Mouse (Mus musculus): ENCODE measurements around the gene Mta3. TPM values are rescaled to one million over a fixed set of nuclear protein-coding genes. Genes with fewer than 3 reads are reported as not detected.

The Mta3 gene
- polyA plus RNA-seq, 2 experiments, result 43.1 to 47.8 TPM

DNA sequence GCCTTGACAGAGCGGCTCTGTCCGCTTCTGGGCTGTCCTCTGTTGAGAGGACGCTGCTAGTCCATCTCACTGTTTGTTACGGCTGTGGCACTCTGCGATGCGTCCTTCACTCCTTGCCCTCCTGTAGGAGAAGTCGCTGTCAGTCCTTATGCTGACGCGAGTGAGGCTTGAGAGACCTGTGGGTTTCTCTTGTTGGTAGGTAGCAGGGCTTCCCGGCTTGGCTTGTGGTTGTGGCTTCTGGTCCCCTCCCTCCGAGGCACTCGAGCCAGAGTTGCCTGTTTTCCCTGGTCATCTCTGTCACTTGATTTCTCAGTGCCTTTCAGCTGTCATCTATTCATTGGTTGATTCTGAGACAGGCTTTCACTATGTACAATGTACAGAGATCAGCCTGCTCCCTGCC is 14.5 kb downstream of the Mta3 start:
- no peak for TF ChIP-seq POLR2A (IDR thresholded peaks at IDR 0.05; ENCODE audit: borderline replicate concordance, extremely low read depth, insufficient read depth, insufficient read length)
- 88% methylated on average over 12 of the region's 12 CpGs for WGBS
- Histone ChIP-seq H3K27ac (replicated peaks; ENCODE audit: low read depth, low read length) (no peak overlapping the region), H3K27me3 (ENCODE audit: control insufficient read depth, insufficient read depth, low read length) (no peaks in the 10 kb centered on the region), H3K36me3 (ENCODE audit: control insufficient read depth, insufficient read depth, low read length) (peaks cover 40% of the 10 kb centered on the region), H3K9me3 (ENCODE audit: control insufficient read depth, low read length) (peaks cover 8% of the 10 kb centered on the region), H3K4me1 (ENCODE audit: control insufficient read depth, insufficient read depth, low read length) (no peaks in the 10 kb centered on the region), H3K4me2 (replicated peaks; ENCODE audit: low read depth, low read length, severe bottlenecking) (no peak overlapping the region), H3K4me3 (replicated peaks; ENCODE audit: low read length) (no peak overlapping the region), H3K9ac (ENCODE audit: low read depth, low read length, severe bottlenecking) (no peak overlapping the region)
- DNase-seq (ENCODE audit: low spot score), result no peak
- ATAC-seq (ENCODE audit: low FRiP score, low read depth), result no peak

DNA sequence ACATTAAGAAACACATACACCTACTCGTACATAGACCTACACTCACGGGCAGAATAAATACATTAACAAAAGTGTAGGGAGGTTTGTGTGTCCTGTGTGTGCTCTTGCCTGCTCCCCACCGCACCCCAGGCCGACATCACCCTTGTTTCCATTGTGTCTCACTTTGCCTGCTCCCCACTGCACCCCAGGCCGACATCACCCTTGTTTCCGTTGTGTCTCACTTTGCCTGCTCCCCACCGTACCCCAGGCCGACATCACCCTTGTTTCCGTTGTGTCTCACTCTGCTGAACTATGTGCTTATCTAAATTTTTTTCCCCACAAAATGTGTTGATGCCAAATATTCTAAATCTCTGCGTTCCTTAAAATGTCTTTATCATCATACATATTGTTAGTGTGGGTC is 15.2 kb downstream of the Mta3 start:
- no peak overlapping the region for H3K4me3 ChIP-seq (replicated peaks; ENCODE audit: low read length)
- peaks cover 38% of the 10 kb centered on the region for H3K36me3 ChIP-seq (ENCODE audit: control insufficient read depth, insufficient read depth, low read length)
- no peaks in the 10 kb centered on the region for H3K4me1 ChIP-seq (ENCODE audit: control insufficient read depth, insufficient read depth, low read length)
- H3K27me3 ChIP-seq (ENCODE audit: control insufficient read depth, insufficient read depth, low read length), result no peaks in the 10 kb centered on the region
- H3K9ac ChIP-seq (ENCODE audit: low read depth, low read length, severe bottlenecking), result no peak overlapping the region
- H3K9me3 ChIP-seq (ENCODE audit: control insufficient read depth, low read length), result peaks cover 7% of the 10 kb centered on the region
- ATAC-seq (ENCODE audit: low FRiP score, low read depth) (no peak), DNase-seq (ENCODE audit: low spot score) (no peak)
- no peak for TF ChIP-seq POLR2A (IDR thresholded peaks at IDR 0.05; ENCODE audit: borderline replicate concordance, extremely low read depth, insufficient read depth, insufficient read length)
- no peak overlapping the region for H3K27ac ChIP-seq (replicated peaks; ENCODE audit: low read depth, low read length)
- no peak overlapping the region for H3K4me2 ChIP-seq (replicated peaks; ENCODE audit: low read depth, low read length, severe bottlenecking)
- WGBS, result 89% methylated on average over 10 of the region's 10 CpGs

DNA sequence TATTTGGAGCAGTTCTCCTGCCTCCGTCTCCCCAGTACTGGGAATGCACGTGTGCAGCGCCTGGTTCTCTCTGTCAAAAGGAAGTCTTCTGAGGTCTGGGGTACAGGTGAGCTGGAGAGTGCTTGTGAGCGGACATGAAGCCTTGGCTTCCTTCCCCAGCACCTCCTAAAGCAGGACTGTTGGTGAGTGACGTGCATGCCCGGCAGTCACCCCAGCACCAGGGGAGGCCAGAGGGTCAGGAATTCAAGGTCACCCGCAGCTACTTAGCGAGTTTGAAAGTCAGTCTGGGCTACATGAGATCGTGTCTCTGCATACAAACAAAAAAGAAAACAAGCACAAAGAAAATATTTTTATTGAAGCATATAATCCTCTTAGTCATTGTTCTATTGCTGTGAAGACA is 17.1 kb downstream of the Mta3 start:
- Histone ChIP-seq H3K36me3 (ENCODE audit: control insufficient read depth, insufficient read depth, low read length) (peaks cover 28% of the 10 kb centered on the region), H3K4me2 (replicated peaks; ENCODE audit: low read depth, low read length, severe bottlenecking) (no peak overlapping the region), H3K9ac (ENCODE audit: low read depth, low read length, severe bottlenecking) (no peak overlapping the region), H3K4me3 (replicated peaks; ENCODE audit: low read length) (no peak overlapping the region), H3K9me3 (ENCODE audit: control insufficient read depth, low read length) (no peaks in the 10 kb centered on the region), H3K27ac (replicated peaks; ENCODE audit: low read depth, low read length) (no peak overlapping the region), H3K4me1 (ENCODE audit: control insufficient read depth, insufficient read depth, low read length) (no peaks in the 10 kb centered on the region), H3K27me3 (ENCODE audit: control insufficient read depth, insufficient read depth, low read length) (no peaks in the 10 kb centered on the region)
- no peak for DNase-seq (ENCODE audit: low spot score)
- WGBS, result 61% methylated on average over 9 of the region's 9 CpGs
- TF ChIP-seq POLR2A (IDR thresholded peaks at IDR 0.05; ENCODE audit: borderline replicate concordance, extremely low read depth, insufficient read depth, insufficient read length), result no peak
- ATAC-seq (ENCODE audit: low FRiP score, low read depth), result no peak

DNA sequence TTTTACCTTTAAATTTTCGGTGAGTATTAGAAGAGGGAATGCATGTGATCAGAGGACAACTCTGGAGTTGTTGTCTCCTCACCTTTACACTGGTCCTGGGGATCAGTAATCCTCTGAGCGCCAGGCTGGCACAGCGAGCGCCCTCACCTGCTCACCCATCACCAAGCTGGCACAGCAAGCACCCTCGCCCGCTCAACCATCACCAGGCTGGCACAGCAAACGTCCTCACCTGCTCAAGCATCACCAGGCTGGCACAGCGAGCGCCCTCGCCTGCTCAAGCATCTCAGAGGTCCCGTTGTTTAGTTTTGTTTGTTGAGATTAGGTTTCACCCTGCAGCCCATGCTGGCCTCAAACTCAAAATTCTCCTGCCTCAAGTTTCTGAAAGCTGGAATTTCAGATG is 20.5 kb downstream of the Mta3 start:
- H3K36me3 ChIP-seq (ENCODE audit: control insufficient read depth, insufficient read depth, low read length), result peaks cover 15% of the 10 kb centered on the region; the same call in 1 of the 2 replicates
- H3K4me3 ChIP-seq (replicated peaks; ENCODE audit: low read length), result no peak overlapping the region
- H3K4me1 ChIP-seq (ENCODE audit: control insufficient read depth, insufficient read depth, low read length), result peaks cover 3% of the 10 kb centered on the region
- no peaks in the 10 kb centered on the region for H3K9me3 ChIP-seq (ENCODE audit: control insufficient read depth, low read length)
- H3K27ac ChIP-seq (replicated peaks; ENCODE audit: low read depth, low read length), result no peak overlapping the region
- no peak for TF ChIP-seq POLR2A (IDR thresholded peaks at IDR 0.05; ENCODE audit: borderline replicate concordance, extremely low read depth, insufficient read depth, insufficient read length)
- WGBS, result 93% methylated on average over 11 of the region's 11 CpGs
- DNase-seq (ENCODE audit: low spot score) (no peak), ATAC-seq (ENCODE audit: low FRiP score, low read depth) (no peak)
- H3K27me3 ChIP-seq (ENCODE audit: control insufficient read depth, insufficient read depth, low read length), result no peaks in the 10 kb centered on the region
- H3K9ac ChIP-seq (ENCODE audit: low read depth, low read length, severe bottlenecking), result no peak overlapping the region
- no peak overlapping the region for H3K4me2 ChIP-seq (replicated peaks; ENCODE audit: low read depth, low read length, severe bottlenecking)

DNA sequence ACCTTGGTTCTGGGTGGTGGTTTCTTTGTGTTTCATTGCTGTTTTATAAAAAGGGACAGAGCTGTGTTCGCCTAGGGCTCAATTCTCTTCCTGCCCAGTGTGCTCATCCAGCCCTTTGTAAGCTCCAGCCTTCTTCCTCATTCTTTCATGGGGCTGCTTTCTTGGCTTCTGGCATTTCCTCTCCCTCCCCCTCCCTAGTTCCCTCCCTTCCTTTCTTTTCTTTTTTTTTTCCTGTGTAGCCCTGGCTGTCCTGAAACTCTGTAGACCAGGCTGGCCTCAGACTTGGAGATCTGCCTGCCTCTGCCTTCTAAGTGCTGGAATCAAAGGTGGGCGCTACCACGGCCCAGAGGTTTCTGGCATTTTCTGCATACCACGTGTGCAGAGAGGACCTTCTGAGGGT is 21.7 kb downstream of the Mta3 start:
- TF ChIP-seq POLR2A (IDR thresholded peaks at IDR 0.05; ENCODE audit: borderline replicate concordance, extremely low read depth, insufficient read depth, insufficient read length), result no peak
- H3K4me2 ChIP-seq (replicated peaks; ENCODE audit: low read depth, low read length, severe bottlenecking), result no peak overlapping the region
- 89% methylated on average over 4 of the region's 4 CpGs for WGBS
- H3K4me3 ChIP-seq (replicated peaks; ENCODE audit: low read length), result no peak overlapping the region
- no peaks in the 10 kb centered on the region for H3K27me3 ChIP-seq (ENCODE audit: control insufficient read depth, insufficient read depth, low read length)
- no peaks in the 10 kb centered on the region for H3K9me3 ChIP-seq (ENCODE audit: control insufficient read depth, low read length)
- peaks cover 12% of the 10 kb centered on the region for H3K4me1 ChIP-seq (ENCODE audit: control insufficient read depth, insufficient read depth, low read length)
- no peak overlapping the region for H3K27ac ChIP-seq (replicated peaks; ENCODE audit: low read depth, low read length)
- no peak overlapping the region for H3K9ac ChIP-seq (ENCODE audit: low read depth, low read length, severe bottlenecking)
- no peak for ATAC-seq (ENCODE audit: low FRiP score, low read depth)
- peaks cover 15% of the 10 kb centered on the region; the same call in 1 of the 2 replicates for H3K36me3 ChIP-seq (ENCODE audit: control insufficient read depth, insufficient read depth, low read length)
- DNase-seq (ENCODE audit: low spot score), result no peak

GRCm38 (mm10) chr17:83729029-83729428 is 23.1 kb downstream of the Mta3 start:
- no peak overlapping the region for H3K4me2 ChIP-seq (replicated peaks; ENCODE audit: low read depth, low read length, severe bottlenecking)
- H3K27me3 ChIP-seq (ENCODE audit: control insufficient read depth, insufficient read depth, low read length), result no peaks in the 10 kb centered on the region
- H3K9ac ChIP-seq (ENCODE audit: low read depth, low read length, severe bottlenecking), result no peak overlapping the region
- H3K27ac ChIP-seq (replicated peaks; ENCODE audit: low read depth, low read length), result no peak overlapping the region
- H3K4me3 ChIP-seq (replicated peaks; ENCODE audit: low read length), result no peak overlapping the region
- no peak for TF ChIP-seq POLR2A (IDR thresholded peaks at IDR 0.05; ENCODE audit: borderline replicate concordance, extremely low read depth, insufficient read depth, insufficient read length)
- 93% methylated on average over 9 of the region's 9 CpGs for WGBS
- no peak for ATAC-seq (ENCODE audit: low FRiP score, low read depth)
- no peak for DNase-seq (ENCODE audit: low spot score)
- H3K9me3 ChIP-seq (ENCODE audit: control insufficient read depth, low read length), result no peaks in the 10 kb centered on the region
- peaks cover 15% of the 10 kb centered on the region; the same call in 1 of the 2 replicates for H3K36me3 ChIP-seq (ENCODE audit: control insufficient read depth, insufficient read depth, low read length)
- H3K4me1 ChIP-seq (ENCODE audit: control insufficient read depth, insufficient read depth, low read length), result peaks cover 12% of the 10 kb centered on the region

Measured in limb, embryonic 14.5 days (tissue).